Mouse (Mus musculus): Measurements from ENCODE around the gene Ccdc183.

Ccdc183 gene

DNA sequence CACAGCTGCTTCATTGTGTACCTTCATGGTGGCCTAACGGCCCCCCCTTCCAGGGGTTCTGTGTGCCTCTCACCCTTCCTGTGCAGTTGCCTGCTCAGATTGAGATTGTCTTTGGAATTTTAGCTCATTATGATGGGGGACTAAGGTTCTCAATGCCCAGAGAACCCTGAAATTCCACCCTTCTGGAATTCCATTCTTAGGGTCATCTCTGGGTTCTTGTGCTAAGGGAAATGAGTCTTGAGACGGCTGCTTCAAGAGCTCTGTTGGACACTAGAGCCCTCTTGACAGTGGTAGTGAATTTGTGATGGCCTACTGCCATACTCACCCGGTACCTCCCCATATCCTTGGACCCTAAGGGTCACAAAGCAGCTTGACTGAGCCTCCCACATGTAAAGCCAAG lies at the start of gene Ccdc183:
Gene Ccdc183, minus strand, starts transcription at position 101 of the 400 bp plus-strand sequence.
- DNase-seq (ENCODE audit: extremely low spot score), result no peak

DNA sequence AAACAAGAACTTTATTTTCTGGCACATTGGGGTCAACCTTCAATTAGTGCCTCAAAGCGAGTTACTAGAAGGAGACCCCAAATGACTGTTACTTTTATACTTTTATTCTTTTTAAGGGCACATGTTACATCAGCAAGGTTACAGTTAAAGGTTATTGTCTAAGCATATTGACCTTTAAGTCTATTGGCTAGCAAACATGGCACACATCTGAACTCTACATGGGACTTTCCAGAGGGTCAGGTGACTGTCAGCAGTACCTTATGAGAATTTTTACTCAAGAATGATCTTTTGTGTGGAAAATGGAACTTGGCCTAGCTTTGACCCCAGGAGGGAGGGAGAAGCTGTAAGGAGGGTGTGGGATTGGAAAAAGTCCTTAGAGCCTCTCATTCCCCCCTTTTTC lies 49.0 kb upstream of the Ccdc183 start:
- no peak for DNase-seq (ENCODE audit: extremely low spot score)

GRCm38 (mm10) chr2:25664125-25664524 lies 46.6 kb upstream of the Ccdc183 start:
- DNase-seq (ENCODE audit: extremely low spot score), result no peak

- DNase-seq (ENCODE audit: extremely low spot score), result peak; percentile 52
Observed at GRCm38 (mm10) chr2:25663511-25663910, 46.0 kb upstream of the Ccdc183 start.

DNA sequence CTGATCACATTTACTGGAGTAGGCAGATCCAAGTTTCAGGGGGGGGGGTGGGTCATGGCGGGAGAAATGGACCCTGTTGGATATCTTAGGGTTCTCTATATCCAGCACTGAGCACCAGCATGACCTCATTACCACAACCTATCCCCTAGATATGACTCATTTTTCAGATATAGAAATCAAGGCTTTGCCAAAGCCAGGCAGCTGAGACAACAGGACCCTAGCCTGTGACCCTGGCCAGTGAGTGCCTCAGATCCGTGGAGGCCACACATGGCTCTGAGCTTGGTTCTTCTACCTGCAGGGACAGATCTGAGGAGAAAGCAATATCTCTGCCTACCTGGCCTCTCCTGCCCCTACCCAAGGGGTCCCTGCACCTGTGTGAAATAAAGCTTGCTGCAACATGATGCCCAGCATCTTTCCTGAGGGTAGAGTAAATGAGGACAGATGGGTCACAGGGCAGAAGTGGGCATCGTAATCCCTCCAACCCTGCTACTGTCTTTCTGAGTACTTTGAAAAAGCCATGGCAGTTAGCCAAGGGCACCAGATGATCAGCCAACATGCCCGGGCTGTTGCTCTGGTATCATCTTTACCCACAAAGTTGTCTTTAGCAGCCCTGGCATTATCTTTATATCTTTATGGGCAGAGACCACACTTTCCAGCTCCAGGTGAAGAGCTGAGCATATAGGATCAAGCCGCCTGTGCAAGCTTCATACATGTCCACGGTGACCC lies 43.9 kb upstream of the Ccdc183 start:
- DNase-seq (ENCODE audit: extremely low spot score), result no peak

GRCm38 (mm10) chr2:25660279-25660678 lies 42.8 kb upstream of the Ccdc183 start:
- DNase-seq (ENCODE audit: extremely low spot score), result no peak

DNA sequence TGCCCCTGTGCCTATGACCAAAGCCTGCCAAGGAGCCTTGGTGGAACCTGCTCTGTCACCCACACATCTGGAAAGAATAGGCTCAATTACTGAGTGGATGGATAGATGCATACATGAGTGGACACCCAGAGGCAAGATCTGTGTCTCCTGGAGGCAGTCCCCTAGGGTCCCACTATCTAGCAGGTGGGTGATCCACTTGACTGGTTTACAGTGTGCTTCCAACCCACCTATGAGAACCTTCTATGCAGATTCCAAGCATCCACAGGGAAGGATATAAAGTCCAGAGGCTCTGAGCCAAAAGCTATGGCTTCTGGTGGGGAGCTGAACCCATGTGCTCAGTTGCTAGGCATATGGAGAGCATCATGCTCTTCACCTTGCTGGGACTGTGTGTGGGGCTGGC lies 40.2 kb upstream of the Ccdc183 start, which contains the start of gene Lcn5:
Gene Lcn5, plus strand, starts transcription at position 301 of the 400 bp plus-strand sequence.
- DNase-seq (ENCODE audit: extremely low spot score), result no peak

GRCm38 (mm10) chr2:25657246-25657645 lies 39.8 kb upstream of the Ccdc183 start:
- no peak for DNase-seq (ENCODE audit: extremely low spot score)

DNA sequence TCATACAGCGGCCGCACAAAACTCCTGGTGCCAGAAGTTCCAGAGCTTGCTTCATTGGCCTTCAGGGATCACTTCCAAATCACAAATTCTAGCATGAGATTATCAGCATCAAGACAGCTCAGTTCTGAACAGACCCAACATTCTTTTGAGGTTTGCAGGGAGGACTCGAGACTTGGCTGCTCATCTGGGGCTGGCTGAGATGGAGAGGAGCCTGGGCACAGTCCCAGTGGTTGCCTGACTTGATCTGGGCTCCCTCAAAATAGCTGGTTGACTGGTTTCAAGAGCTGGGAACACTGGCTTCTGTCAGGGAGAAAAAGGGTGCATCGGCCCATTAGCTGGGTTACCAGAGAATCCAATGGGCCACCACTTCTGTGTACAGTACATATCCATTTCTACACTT lies 39.2 kb upstream of the Ccdc183 start:
- DNase-seq (ENCODE audit: extremely low spot score), result no peak

DNA sequence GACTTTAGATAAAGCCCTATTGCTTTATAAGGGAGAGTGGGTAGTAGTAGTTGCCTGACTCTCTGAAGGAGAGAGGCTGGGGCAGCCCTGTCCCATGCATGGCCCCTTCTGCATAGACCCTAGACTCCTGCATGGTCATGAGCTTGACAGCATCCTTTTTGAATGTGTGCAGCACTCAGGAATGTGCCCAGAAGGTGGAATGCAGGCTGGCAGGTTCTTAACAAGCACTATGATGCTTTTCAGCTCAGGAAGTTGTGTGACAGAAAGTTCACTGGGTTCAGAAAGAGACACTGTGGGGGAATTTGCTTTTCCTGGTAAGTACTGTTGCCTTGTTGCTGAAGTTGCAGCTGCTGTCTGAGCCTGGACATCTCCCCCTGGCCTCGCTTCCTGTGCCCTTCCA lies 37.0 kb upstream of the Ccdc183 start:
- DNase-seq (ENCODE audit: extremely low spot score), result no peak

DNA sequence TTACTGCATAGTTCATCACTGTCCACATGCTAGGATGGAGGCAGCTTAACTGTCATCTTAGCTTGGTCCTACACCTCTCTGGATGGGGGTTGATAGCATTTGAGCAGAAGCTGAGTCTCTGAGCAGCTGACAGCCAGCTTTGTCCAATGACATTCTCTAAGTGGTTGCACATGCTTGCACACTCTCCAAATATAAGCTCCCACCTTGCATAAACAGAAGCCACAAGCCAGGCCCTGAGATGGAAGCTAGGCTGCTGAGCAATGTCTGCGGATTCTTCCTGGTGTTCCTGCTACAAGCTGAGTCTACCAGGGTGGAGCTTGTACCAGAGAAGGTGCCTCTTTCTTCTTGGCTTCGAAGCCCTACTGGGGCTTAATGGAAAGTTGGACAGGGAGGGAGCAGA lies 35.4 kb upstream of the Ccdc183 start, which contains the start of gene Lcn8:
Gene Lcn8, plus strand, starts transcription at position 219 of the 400 bp plus-strand sequence.
- no peak for DNase-seq (ENCODE audit: extremely low spot score)

DNA sequence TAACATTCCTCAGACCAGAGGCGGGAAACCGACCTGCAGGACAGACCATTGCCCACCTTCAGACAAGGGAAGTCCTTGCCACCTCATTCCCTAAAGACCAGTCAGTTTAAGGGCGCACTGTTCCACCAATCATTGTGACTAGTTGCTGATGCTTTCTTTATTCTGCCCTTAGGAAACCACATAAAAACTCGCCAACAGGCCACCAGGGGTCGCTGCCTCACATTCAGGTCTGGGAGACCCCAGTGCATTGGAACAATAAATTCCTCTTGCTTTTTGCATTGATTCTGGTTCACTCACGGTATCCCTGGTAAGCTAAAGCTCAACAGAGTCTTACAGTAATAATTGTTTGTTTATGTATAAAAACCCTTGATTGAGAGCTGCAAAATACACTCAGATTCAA lies 22.4 kb upstream of the Ccdc183 start:
- peak; percentile 39 for DNase-seq (ENCODE audit: extremely low spot score)

DNA sequence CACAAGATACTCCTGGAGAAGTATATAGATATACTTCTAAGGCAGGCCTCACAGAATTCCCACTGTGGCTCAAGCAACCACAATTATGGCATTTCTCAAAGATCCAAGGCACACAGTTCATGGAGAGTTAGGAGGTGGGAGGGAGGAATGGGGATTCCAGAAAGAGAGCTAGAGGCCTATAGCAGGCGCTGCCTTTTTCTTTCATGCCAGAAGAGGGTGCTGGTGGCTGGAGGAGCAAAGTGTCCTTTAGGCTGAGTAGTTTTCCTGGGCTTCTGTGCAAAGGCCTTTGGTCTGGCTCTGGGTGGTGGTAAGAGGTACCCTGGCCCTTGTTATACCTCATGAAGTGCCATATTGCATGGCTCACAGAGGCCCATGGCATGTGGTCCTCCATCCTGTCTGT lies 16.6 kb upstream of the Ccdc183 start:
- no peak for DNase-seq (ENCODE audit: extremely low spot score)

GRCm38 (mm10) chr2:25633616-25634015 lies 16.1 kb upstream of the Ccdc183 start:
- DNase-seq (ENCODE audit: extremely low spot score), result no peak

GRCm38 (mm10) chr2:25628738-25629137 lies 11.3 kb upstream of the Ccdc183 start:
- no peak for DNase-seq (ENCODE audit: extremely low spot score)

- no peak for DNase-seq (ENCODE audit: extremely low spot score)
Observed at GRCm38 (mm10) chr2:25627811-25628210, 10.3 kb upstream of the Ccdc183 start, which contains the start of gene Fcna. Fcna (minus strand) TSS chr2:25628030.

GRCm38 (mm10) chr2:25625986-25626385 lies 8.5 kb upstream of the Ccdc183 start:
- no peak for DNase-seq (ENCODE audit: extremely low spot score)

DNA sequence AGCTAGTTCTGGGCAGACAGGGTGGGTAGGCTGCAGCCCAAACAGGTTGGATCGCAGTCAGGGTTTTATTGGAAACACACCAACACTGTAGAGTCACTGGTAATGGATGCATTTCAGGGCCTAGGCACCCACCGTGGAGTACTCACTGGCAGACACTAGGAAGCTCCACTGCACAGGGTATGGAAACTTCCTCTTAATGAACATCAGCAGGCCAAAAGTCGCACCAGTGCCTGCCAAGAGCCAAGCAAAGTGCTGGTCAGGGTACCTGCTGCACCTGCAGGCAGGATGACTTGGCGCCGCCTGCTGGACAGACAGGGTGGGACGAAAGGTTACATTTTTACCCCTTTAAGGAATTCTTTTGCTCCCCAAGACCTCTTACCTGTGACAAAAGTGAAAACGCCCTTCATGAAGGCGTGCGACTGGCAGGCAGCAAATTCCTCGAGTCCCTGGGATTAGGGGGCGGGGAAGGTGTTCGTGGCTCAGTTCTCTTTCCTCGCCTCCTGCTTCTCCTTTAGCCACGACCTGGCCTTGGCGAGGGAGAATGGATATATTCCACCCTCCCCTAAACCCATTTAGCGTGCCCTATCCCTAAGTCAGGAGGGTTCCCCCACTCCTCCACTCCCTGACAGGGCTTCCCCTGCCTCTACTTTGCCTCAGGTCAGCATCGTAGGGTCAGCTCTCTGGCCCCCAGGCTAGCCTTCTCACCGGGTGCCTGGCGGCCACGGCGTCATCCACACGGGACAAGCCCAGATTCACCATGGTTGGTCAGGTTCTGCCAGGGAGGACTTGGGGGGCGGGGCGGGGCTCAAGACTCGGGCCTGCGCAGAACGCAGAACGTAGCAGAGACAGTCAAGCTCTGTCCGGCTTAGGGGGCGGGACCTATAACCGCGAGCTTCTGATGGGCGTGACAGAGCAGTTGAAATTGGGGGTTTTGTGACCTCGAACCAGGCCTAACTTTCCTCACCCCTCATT lies 4.0 kb upstream of the Ccdc183 start, which contains the start of gene Tmem141:
Gene Tmem141, minus strand, starts transcription at position 777 of the 972 bp plus-strand sequence.
- peak; percentile 78 for DNase-seq (ENCODE audit: extremely low spot score)

DNA sequence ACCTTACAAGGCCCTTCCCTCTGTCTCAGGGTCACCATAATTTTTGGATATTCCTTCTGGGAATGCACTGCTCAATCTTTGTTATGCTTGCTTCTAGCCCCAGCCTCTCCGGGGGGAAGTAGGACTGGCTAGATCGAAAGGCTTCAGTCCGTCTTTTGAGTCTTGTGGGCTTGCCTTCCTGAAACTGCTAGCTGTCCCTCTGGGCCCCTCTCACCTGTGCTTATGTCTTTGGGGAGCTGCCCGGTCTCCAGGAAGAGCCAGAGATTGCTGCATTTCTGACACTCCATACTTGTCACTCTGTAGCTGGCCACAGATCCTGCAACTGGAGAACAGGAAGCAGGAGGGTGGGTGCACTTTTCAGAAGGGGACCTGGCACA lies 3.4 kb upstream of the Ccdc183 start:
- no peak for DNase-seq (ENCODE audit: extremely low spot score)

- DNase-seq (ENCODE audit: extremely low spot score), result no peak
Observed at GRCm38 (mm10) chr2:25620386-25620785, 2.9 kb upstream of the Ccdc183 start.

GRCm38 (mm10) chr2:25616398-25616797 lies 1.1 kb downstream of the Ccdc183 start:
- DNase-seq (ENCODE audit: extremely low spot score), result no peak

- DNase-seq (ENCODE audit: extremely low spot score), result no peak
Observed at GRCm38 (mm10) chr2:25608671-25609070, 8.8 kb downstream of the Ccdc183 start.
